Mouse (Mus musculus): ENCODE measurements around the gene Cacng1.

Cacng1 gene

DNA sequence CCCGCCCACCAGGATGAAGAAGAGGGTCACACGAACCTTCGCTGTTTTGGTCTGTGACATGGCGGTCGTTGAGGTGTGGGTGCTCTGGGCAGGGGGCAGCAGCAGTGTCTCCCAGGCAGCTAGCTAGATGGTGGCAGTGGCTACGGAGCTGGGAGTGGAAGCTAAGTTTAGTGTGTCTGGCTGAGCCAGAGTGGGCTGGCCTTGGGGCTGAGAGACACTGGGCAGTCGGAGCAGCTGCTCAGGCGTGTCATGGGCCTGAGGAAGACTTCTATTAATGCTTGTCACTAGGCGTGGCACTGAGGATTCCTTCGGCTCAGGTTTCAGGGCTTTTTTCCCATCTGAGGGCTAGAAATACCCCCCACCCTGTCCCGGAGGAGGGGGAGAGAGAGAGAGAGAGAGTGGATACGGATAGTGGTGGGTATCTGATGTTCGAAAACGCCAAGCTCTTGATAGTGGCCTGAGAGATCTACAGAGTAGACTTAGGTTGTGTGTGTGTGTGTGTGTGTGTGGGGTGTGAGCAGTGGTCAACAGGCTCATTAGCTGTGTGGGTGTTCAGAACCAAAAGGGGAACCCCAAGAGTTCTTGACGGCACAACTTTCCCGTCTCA, at the start of gene Cacng1:
TSS of gene Cacng1 (minus strand) at position 191 of the 607 bp plus-strand sequence.
- DNase-seq (ENCODE audit: extremely low read depth, low read depth, low spot score) = no peak

DNA sequence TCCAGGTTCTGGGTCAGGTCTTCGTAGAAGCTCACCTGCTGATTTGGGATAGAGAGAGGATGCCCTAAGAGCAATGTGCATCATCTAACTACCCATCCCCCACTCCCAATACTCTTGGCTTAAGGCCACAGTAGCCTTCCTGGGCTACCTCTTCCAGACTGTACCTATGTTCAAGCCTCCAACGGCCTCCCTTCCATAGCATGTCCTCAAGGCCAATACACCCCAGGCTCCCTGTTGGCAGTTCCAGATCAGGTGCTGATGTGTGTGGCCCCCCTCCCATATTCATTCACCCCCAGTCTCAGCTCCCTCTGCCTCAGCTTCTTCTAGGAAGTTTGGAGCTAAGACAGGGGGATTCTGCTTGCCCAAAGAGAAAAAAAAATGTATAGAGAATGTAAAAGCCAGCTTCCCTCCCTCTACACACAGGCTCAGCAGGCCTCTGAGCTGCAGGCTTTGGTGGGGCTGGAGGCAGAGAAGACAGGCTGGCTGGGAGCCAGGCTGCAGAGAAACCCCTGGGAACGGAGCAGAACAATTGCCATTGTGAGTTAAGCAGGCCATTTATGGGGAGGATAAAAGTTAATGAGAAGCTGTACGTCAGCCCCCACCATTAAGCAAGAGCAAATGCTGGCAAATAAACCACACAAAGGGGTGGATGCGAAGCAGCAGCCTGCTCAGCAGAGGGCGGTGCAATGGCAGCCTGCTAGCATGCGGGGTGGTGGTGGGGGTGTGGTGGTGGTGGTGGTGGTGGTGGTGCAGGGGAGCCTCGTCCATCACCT, 46.6 kb upstream of the Cacng1 start:
- no peak for DNase-seq (ENCODE audit: extremely low read depth, low read depth, low spot score)

GRCm38 (mm10) chr11:107761790-107762500, 45.6 kb upstream of the Cacng1 start:
- no peak for DNase-seq (ENCODE audit: extremely low read depth, low read depth, low spot score)

GRCm38 (mm10) chr11:107760001-107760400, 43.7 kb upstream of the Cacng1 start:
- no peak for DNase-seq (ENCODE audit: extremely low read depth, low read depth, low spot score)

- no peak for DNase-seq (ENCODE audit: extremely low read depth, low read depth, low spot score)
These were observed 43.2 kb upstream of the Cacng1 start for GRCm38 (mm10) chr11:107759516-107759915.

- no peak for DNase-seq (ENCODE audit: extremely low read depth, low read depth, low spot score)
These were observed 32.8 kb upstream of the Cacng1 start for GRCm38 (mm10) chr11:107749114-107749513.

GRCm38 (mm10) chr11:107748243-107749035, 32.1 kb upstream of the Cacng1 start:
- DNase-seq (ENCODE audit: extremely low read depth, low read depth, low spot score) = no peak

DNA sequence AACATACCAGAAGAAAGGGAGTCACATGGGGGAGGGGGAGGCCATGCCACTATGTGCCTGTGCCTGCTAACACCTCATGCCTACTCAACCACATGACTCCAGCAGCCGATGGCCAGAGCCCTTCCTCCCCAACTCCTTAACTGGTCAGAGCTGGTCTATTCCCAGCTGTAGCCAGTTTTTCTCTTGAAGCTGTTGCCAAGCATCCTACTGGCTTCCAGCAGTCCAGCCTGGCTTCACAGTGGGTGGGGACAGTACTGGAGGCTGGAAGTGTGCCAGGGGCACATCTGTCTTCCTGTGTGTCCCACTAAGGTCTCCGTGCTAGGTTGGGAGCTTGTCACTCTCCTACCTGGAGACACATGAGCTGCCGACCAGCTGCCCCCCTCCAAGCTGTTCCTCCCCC, 26.8 kb upstream of the Cacng1 start:
- DNase-seq (ENCODE audit: extremely low read depth, low read depth, low spot score) = no peak

GRCm38 (mm10) chr11:107738418-107739099, 22.2 kb upstream of the Cacng1 start:
- no peak for DNase-seq (ENCODE audit: extremely low read depth, low read depth, low spot score)

- DNase-seq (ENCODE audit: extremely low read depth, low read depth, low spot score) = no peak
These were observed 21.6 kb upstream of the Cacng1 start for GRCm38 (mm10) chr11:107737886-107738285.

- DNase-seq (ENCODE audit: extremely low read depth, low read depth, low spot score) = no peak
These were observed 17.8 kb upstream of the Cacng1 start for GRCm38 (mm10) chr11:107734133-107734532.

- DNase-seq (ENCODE audit: extremely low read depth, low read depth, low spot score) = no peak
These were observed 15.2 kb upstream of the Cacng1 start for GRCm38 (mm10) chr11:107731498-107731897.

GRCm38 (mm10) chr11:107730940-107731339, 14.6 kb upstream of the Cacng1 start:
- DNase-seq (ENCODE audit: extremely low read depth, low read depth, low spot score) = no peak

GRCm38 (mm10) chr11:107729141-107729540, 12.8 kb upstream of the Cacng1 start:
- DNase-seq (ENCODE audit: extremely low read depth, low read depth, low spot score) = no peak

DNA sequence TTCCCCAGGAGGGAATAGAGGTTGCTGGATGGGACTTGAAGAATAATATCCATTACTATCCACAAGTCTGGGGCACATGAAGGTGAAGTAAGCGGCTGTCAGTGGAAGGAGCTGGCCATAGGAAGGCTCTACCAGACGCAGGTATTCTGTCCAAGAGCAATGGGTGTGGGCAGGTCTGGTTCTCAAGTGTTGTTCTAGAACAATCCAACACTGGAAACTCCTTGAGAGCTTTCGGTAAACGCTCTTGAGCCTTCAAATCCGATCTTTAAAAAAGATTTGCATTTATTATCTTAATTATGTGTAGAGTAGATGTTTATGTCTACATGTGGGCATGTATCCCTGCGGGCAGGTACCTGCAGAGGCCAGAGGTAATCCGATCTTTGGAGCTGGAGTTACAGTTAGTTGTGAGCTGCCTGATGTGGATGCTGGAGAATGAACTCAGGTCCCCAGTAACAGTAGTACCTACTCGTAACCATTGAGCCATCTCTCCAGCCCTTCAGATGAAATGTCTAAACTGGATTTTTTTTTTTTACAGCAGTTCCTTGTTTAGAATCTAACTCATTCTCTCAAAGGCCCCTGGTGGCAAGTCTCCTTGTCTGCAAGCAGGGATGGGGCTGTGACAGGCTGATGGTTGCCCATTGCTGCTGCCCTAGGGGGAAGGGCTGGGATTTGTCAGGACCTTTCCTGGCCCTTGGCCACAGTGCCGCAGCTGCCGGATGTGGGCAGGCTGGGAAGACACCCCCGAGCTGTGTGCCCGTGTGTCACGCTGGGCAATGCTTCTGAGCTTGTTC, 11.9 kb upstream of the Cacng1 start:
- DNase-seq (ENCODE audit: extremely low read depth, low read depth, low spot score) = no peak

DNA sequence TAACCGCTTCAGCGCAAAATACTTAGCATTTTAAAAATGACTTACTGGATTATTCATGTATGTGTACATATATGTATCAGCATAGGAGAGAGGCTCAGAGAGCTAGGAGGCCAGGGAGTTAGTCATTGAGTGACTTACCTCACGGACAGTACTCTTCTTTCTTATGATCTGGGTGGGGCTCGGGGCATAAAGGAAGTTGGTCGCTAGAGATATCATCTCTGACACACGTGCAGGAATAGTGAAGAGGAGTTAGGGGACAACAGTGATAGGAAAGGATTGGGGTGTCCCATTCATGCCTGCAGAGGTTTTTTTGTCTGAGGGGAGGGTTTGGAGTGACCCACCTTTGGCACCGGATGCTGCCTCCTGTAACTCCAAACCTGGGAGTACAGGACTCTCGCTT, 8.3 kb upstream of the Cacng1 start:
- no peak for DNase-seq (ENCODE audit: extremely low read depth, low read depth, low spot score)

- DNase-seq (ENCODE audit: extremely low read depth, low read depth, low spot score) = no peak
These were observed 4.7 kb upstream of the Cacng1 start for GRCm38 (mm10) chr11:107721057-107721456.

DNA sequence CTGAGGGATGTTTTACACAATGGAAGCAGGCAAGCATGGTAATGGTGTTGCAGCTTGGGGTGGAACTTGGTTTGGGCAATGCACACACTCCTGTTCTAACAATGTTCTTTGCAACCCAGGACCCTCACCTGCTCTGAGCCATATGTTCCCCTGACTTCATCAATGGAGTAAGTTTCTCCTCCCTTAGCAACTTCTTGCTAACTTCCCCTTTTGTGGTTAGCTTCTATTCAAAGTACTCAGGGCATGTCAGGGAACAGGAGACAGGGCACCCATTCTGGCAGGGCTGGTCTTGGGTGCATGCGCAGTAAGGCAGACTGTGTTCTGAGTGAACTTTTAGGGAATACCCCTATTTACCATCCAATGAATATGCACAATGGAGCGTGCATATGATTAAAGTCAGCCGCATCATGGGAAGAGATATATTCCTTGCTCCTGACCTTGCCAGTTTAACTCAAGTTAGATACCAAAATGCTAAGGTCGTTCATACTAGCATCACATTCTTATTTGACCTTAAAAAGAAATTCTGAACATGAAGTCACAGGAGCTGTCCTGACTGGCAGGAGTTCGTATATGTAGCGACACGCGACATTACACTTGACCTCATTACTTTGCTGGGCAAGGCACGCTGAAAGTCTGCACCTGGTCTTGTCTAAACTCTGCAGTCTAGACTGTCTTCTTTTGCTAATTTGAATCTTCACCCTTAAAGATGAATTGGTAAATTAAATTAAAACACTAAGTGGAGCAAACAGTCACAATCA, 4.1 kb upstream of the Cacng1 start:
- DNase-seq (ENCODE audit: extremely low read depth, low read depth, low spot score) = no peak

DNA sequence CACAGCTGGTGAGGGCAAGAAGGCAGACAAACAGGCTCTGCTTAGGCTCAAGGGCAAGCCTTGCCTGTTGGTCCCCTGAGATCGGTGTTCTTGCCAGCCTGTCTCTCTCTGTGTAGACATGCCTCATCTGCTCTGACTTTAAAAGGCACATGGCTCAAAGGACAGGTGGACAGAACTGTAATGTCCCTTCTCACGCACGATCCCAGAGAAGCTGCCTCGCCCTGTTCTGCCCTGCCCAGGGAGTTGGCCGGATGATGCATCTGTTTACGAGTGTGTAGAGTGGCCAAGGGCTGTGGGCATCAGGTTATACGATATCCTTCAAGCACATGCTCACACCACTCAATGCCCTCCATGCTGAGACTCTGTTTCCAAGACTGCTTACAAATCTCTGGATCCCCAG, 2.0 kb downstream of the Cacng1 start:
- peak; percentile 30 for DNase-seq (ENCODE audit: extremely low read depth, low read depth, low spot score)
